Mouse (Mus musculus) lung, adult 2 months (tissue): ENCODE measurements around the gene Cntd1. TPM values are rescaled to one million over a fixed set of nuclear protein-coding genes. Genes with fewer than 3 reads are reported as not detected.
"Not testable (repeated sequence)": the region's sequence is repeated elsewhere in the genome, so short reads cannot be mapped to it uniquely, and the experiment has no call there.

Source experiments
- DNase-seq: peaks from one replicate; pipeline ENCODE4 v3.0.0; 2022
- H3K4me1 ChIP-seq: fragments of 200-500 bp; 2 replicates; pipeline ENCODE4 v1.6.1; 2011; ENCODE audit warnings: low read length; ENCODE audit not compliant: control insufficient read depth, insufficient read depth
- H3K4me3 ChIP-seq: fragments of 200-500 bp; replicated peaks from 2 replicates; pipeline ENCODE3; 2011; ENCODE audit warnings: low read depth, mild to moderate bottlenecking, control low read depth, low read length; ENCODE audit errors: extremely low read depth
- CTCF ChIP-seq: fragments of 200-500 bp; IDR thresholded peaks from 2 replicates; pipeline ENCODE4 v1.5.1; 2011; ENCODE audit warnings: mild to moderate bottlenecking, low read length, control low read depth; ENCODE audit not compliant: insufficient read depth
- POLR2A ChIP-seq: fragments of 200-500 bp; IDR thresholded peaks from 2 replicates; pipeline ENCODE4 v1.6.1; 2011; ENCODE audit warnings: low read depth, mild to moderate bottlenecking, control low read depth, low read length, borderline replicate concordance; ENCODE audit errors: extremely low read depth
- WGBS: fragments of 180-500 bp; shearing (Covaris S2); methylation state at CpG from one replicate; pipeline ENCODE4 v1.1.7; 2018; 5-methylcytosine and 5-hydroxymethylcytosine counted together
- polyA plus RNA-seq: library from polyadenylated mRNA; depleted of rRNA; stranded (reverse); fragments of >200 nt; gene quantifications from 2 replicates; pipeline ENCODE4 v1.2.3, GENCODE M21; 2012; rRNA removed

Gene Cntd1
- polyA plus RNA-seq, 1 experiment: 0.59 TPM

DNA sequence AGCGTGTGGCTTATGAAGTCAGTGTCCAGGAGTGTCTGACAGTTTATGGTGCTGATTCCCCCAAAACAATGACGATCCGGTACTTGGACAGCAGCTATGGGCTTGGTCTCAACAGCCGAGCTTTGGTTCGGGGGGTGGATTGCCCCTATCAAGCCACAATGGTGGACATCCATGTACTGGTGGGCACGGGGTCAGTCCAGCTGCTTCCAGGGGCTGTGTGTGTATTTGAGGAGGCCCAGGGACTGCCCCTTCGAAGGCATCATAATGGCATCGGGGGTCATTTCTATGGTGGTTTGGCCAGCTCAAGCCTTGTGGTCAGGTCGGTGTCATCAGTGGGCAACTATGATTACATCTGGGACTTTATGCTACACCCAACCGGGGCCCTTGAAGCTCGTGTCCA lies 47.3 kb downstream of the Cntd1 start:
- no peak overlapping the region for H3K4me3 ChIP-seq
- DNase-seq: no peak
- WGBS: 87% methylated on average over 11 of the region's 11 CpGs
- H3K4me1 ChIP-seq: no peaks in the 10 kb centered on the region
- TF ChIP-seq POLR2A (no peak), CTCF (no peak)

DNA sequence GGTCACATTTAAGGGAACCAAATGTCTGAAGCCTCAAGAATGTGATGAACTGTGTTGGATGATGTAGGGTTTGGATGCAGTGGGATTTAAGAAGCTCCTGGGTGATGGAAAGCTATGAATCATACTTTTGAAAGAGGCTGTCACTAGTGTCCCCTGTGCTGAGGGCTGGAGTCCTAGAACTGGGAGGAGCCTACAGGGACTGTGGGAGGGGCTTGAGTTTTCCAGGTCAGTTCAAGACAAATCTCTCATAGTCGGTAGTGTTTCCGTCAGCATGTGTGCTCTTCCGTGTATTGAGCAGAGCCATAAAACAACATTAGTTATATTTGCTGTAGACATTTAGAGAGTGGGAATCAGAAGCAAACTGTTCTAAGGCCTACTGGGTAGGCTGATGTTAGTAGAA lies 48.5 kb downstream of the Cntd1 start:
- WGBS: 38% methylated on average over 3 of the region's 3 CpGs
- no peaks in the 10 kb centered on the region for H3K4me1 ChIP-seq
- DNase-seq: no peak
- no peak overlapping the region for H3K4me3 ChIP-seq
- TF ChIP-seq CTCF (no peak), POLR2A (no peak)

DNA sequence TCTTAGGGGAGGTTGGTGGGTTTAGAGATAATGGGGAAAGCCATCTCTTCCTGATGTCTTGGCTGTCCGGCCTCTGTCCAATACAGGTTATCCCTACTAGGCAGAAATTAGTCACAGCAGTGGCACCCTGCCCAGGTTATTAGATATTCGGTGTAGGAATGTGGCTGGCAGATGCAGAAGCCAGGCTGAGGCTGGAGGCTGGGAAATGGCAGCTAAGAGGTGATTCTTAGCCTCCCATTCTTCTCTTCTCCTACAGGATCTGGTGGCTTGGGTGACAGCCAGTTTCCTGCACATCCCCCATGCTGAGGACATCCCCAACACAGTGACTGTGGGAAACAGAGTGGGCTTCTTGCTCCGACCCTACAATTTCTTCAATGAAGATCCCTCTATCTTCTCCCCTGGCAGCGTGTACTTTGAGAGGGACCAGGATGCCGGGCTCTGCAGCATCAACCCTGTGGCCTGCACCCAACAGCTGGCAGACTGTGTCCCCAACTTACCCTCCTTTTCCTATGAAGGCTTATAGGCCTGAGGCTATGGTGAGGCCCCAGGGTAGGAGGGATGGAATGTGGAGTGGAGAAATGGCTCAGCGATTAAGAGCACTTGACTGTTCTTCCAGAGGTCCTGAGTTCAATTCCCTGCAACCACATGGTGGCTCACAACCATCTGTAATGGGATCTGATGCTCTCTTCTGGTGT lies 50.3 kb downstream of the Cntd1 start:
- TF ChIP-seq CTCF (no peak), POLR2A (no peak)
- DNase-seq: no peak
- no peak overlapping the region for H3K4me3 ChIP-seq
- WGBS: 64% methylated on average over 6 of the region's 6 CpGs
- H3K4me1 ChIP-seq: no peaks in the 10 kb centered on the region

DNA sequence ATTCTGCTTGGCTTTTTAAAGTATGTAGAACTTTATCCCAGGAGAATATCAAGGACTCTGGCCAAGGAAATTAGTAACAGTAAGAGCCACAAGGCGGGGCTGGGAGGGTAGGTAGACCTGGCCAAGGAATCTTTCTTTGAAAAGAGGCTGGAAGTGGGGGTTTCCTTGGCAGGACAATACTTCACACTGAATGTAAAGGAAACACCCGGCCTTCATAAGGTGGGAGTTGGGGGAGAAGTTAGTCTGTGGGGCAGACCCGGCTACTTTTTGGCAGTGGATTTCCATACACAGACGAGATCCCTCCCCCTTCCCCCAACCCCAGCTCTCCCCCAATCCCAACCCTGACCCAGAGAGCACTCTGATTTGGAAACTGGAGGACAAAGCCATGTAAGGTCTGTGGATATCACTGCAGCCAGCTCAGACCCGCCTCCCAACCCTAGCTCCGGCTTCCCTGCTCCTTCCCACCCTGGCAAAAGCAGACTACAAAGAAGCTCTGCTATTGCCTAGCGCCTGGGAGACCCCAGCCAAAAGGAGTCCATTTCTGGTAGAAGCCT lies 51.6 kb downstream of the Cntd1 start, which contains the start of gene Aoc3:
Gene Aoc3 (plus strand): TSS at position 235 of the 554 bp plus-strand sequence.
- Histone ChIP-seq H3K4me1 (no peaks in the 10 kb centered on the region), H3K4me3 (no peak within 1 kb of the TSS)
- no peak for TF ChIP-seq POLR2A
- TF ChIP-seq CTCF: no peak
- DNase-seq: no peak
- 54% methylated on average over 7 of the region's 7 CpGs for WGBS

DNA sequence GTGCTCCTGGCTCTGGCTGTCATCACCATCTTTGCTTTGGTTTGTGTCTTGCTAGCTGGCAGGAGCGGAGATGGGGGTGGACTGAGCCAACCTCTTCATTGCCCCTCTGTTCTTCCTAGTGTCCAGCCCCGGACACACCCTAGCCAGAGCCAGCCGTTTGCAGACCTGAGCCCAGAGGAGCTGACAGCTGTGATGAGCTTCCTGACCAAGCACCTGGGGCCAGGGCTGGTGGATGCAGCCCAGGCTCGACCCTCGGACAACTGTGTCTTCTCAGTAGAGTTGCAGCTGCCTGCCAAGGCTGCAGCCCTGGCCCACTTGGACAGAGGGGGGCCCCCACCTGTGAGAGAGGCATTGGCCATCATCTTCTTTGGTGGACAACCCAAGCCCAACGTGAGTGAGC lies 52.1 kb downstream of the Cntd1 start:
- 71% methylated on average over 6 of the region's 6 CpGs for WGBS
- not testable (repeated sequence) for H3K4me3 ChIP-seq, DNase-seq, H3K4me1 ChIP-seq

DNA sequence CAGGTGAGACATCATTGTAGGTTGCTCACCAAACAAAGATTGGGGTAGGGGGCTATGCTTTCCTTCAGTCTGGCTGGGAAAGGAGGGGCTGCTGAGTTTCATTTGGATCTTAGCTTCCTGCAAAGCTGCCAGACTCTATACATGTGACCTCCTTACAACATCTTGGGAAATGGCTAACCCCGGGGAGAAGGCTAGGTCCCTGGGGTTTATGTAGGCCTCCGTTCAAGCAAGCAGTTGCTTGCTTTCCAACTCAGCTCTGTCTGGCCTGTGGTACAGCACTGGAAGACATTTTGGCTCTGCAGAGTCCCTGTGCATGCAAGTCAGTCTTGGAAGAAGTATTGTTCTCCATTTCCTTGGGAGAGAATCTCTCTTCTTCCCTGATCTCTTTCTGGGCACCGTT lies 53.7 kb downstream of the Cntd1 start:
- WGBS: 65% methylated on average over 3 of the region's 3 CpGs
- DNase-seq: no peak
- TF ChIP-seq CTCF (no peak), POLR2A (no peak)
- no peak overlapping the region for H3K4me3 ChIP-seq
- no peaks in the 10 kb centered on the region for H3K4me1 ChIP-seq

DNA sequence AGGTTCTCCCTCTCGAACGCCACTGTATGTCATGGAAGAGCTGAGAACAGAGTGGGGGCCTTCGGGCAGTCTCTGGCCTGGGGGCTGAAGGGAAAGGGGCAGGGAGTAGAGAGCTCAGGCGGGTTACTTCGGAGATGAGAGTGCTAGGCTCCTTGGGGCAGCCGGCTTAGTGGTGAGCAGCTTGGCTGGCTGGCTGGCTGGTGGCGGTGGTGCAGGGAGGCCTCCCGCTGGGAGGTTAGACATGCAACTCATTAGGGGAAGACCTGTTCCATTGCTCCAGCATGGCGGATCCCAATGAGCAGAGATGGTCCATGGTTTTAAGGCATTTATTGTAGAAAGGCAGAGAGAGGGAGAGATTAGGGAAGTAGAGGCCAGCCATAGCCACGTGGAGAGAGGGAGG lies 55.2 kb downstream of the Cntd1 start:
- no peak for DNase-seq
- WGBS: 53% methylated on average over 10 of the region's 10 CpGs
- Histone ChIP-seq H3K4me3 (no peak overlapping the region), H3K4me1 (peaks cover 2% of the 10 kb centered on the region; the same call in 1 of the 2 replicates)
- TF ChIP-seq POLR2A (no peak), CTCF (no peak)

DNA sequence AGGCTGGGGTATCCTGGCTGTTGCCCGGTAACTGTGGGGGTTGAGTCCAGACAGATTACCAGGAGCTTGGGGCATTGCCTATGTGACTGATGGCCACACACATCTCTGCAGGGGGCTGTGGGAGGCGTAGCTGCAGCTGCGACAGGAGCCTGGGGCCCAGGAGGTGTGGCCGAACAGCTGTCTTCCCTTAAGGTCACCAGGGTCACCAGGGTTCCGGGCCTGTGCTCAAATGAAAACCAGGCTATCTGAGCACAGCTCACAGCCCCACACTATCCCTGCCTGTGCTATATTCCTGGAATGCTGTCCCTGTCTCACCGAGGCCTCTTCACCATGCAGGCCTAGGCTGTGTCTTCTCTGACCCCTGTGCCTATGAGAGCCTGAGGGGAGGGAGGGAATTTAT lies 55.7 kb downstream of the Cntd1 start:
- TF ChIP-seq POLR2A (no peak), CTCF (no peak)
- no peak overlapping the region for H3K4me3 ChIP-seq
- no peak for DNase-seq
- WGBS: 47% methylated on average over 6 of the region's 6 CpGs
- peaks cover 2% of the 10 kb centered on the region; the same call in 1 of the 2 replicates for H3K4me1 ChIP-seq

DNA sequence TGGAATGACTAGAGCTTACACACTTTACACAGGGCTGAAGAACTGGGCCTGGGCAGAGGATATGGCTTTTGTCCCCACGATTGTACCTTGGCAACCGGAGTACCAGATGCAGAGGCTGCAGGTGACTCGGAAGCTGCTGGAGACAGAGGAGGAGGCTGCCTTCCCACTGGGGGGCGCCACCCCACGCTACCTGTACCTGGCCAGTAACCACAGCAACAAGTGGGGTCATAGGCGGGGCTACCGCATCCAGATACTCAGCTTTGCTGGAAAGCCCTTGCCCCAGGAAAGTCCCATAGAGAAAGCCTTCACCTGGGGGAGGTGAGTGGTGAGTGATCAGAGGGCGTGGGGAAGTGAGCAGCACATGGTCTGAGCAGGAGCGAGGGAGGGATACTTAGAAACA lies 56.9 kb downstream of the Cntd1 start:
- TF ChIP-seq POLR2A (no peak), CTCF (no peak)
- peaks cover 2% of the 10 kb centered on the region; the same call in 1 of the 2 replicates for H3K4me1 ChIP-seq
- no peak for DNase-seq
- WGBS: 78% methylated on average over 9 of the region's 9 CpGs
- no peak overlapping the region for H3K4me3 ChIP-seq

DNA sequence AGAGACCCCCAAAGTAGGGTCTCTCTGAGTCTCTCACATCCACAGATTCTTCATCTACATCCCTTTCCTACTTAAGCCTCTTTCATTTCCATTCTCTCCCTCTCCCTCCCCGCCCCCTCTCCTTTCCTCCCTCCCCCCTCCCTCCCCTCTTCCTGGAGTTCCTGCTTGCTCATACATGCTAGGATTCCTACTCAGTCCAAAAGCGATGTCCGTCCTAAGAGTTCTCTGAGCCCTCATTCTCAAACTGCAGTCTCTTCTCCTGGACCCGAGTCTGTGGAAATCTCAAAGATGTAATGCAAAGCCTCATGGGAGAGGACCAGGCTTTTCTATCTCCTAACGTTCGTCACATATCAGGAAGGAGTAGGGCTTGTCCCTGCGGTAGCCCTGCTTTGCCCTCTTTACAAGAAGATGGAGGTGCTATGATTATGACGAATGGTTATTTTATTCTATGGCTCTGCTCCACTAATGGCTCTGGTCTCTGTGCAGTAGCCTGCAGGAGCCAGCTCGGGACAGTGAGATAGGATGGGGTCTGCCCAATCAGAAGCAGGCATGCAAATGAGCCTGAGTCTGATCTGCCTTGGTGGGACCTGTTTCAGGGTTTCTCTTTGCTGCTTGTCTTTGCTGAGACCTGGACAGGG lies 59.4 kb downstream of the Cntd1 start:
- TF ChIP-seq POLR2A: no peak
- TF ChIP-seq CTCF: no peak
- 1% methylated on average over 9 of the region's 9 CpGs for WGBS
- peak overlapping the region; percentile 42 for H3K4me3 ChIP-seq
- peaks cover 2% of the 10 kb centered on the region; the same call in 1 of the 2 replicates for H3K4me1 ChIP-seq
- DNase-seq: no peak

Other genes with a start within 250 kb of the Cntd1 start
- 32.2 and 33.5 TPM in 2 replicates for gene Naglu, start 209.0 kb upstream of the Cntd1 start, polyA plus RNA-seq
- gene Hsd17b1, start 200.6 kb upstream of the Cntd1 start, polyA plus RNA-seq: 0.17 and 0.29 TPM in 2 replicates
- gene Coasy, start 196.4 kb upstream of the Cntd1 start, polyA plus RNA-seq: 40.2 and 43.9 TPM in 2 replicates
- gene Mlx, start 191.7 kb upstream of the Cntd1 start, polyA plus RNA-seq: 25.5 and 47.0 TPM in 2 replicates
- 1.5 and 2.1 TPM in 2 replicates for gene Psmc3ip, start 183.6 kb upstream of the Cntd1 start, polyA plus RNA-seq
- gene Retreg3, start 159.1 kb upstream of the Cntd1 start, polyA plus RNA-seq: 47.6 and 58.8 TPM in 2 replicates
- gene Tubg1, start 159.1 kb upstream of the Cntd1 start, polyA plus RNA-seq: 10.7 and 14.4 TPM in 2 replicates
- 2.4 and 3.2 TPM in 2 replicates for gene Tubg2, start 123.1 kb upstream of the Cntd1 start, polyA plus RNA-seq
- 2.6 and 2.7 TPM in 2 replicates for gene Cntnap1, start 108.5 kb upstream of the Cntd1 start, polyA plus RNA-seq
- gene Plekhh3, start 107.7 kb upstream of the Cntd1 start, polyA plus RNA-seq: 41.2 and 47.4 TPM in 2 replicates
- gene Ccr10, start 103.6 kb upstream of the Cntd1 start, polyA plus RNA-seq: 0.45 and 0.62 TPM in 2 replicates
- 38.9 and 50.1 TPM in 2 replicates for gene Ezh1, start 52.5 kb upstream of the Cntd1 start, polyA plus RNA-seq
- gene Ramp2, start 33.0 kb upstream of the Cntd1 start, polyA plus RNA-seq: 710 and 828 TPM in 2 replicates
- gene Vps25, start 25.3 kb upstream of the Cntd1 start, polyA plus RNA-seq: 82.9 and 97.4 TPM in 2 replicates
- gene Wnk4, start 18.4 kb upstream of the Cntd1 start, polyA plus RNA-seq: 6.5 and 10.4 TPM in 2 replicates
- gene Coa3, start 102 bp downstream of the Cntd1 start, polyA plus RNA-seq: 194 and 283 TPM in 2 replicates
- gene Becn1, start 23.3 kb downstream of the Cntd1 start, polyA plus RNA-seq: 70.3 and 97.9 TPM in 2 replicates
- gene Psme3, start 37.2 kb downstream of the Cntd1 start, polyA plus RNA-seq: 30.6 and 40.4 TPM in 2 replicates
- 3.3 and 3.6 TPM in 2 replicates for gene Aoc2, start 46.1 kb downstream of the Cntd1 start, polyA plus RNA-seq
- gene Aoc3, start 51.6 kb downstream of the Cntd1 start, polyA plus RNA-seq: 11.5 and 15.3 TPM in 2 replicates
- gene G6pc, start 88.5 kb downstream of the Cntd1 start, polyA plus RNA-seq: 0.13 TPM in 1 of 2 replicates, not detected in the other
- gene Aarsd1, start 138.6 kb downstream of the Cntd1 start, polyA plus RNA-seq: 20.5 and 20.9 TPM in 2 replicates
- gene Gm27029, start 145.8 kb downstream of the Cntd1 start, polyA plus RNA-seq: 0.22 and 0.36 TPM in 2 replicates
- 21.7 and 22.4 TPM in 2 replicates for gene Rundc1, start 146.1 kb downstream of the Cntd1 start, polyA plus RNA-seq
- 1.7 and 5.3 TPM in 2 replicates for gene Ptges3l, start 146.3 kb downstream of the Cntd1 start, polyA plus RNA-seq
- 221 and 297 TPM in 2 replicates for gene Rpl27, start 163.3 kb downstream of the Cntd1 start, polyA plus RNA-seq
- 57.9 and 76.4 TPM in 2 replicates for gene Ifi35, start 169.4 kb downstream of the Cntd1 start, polyA plus RNA-seq
- 14.8 and 17.7 TPM in 2 replicates for gene Rnd2, start 186.0 kb downstream of the Cntd1 start, polyA plus RNA-seq
- gene Vat1, start 187.2 kb downstream of the Cntd1 start, polyA plus RNA-seq: 224 and 235 TPM in 2 replicates